Mouse (Mus musculus) forebrain, embryonic 14.5 days (tissue): ENCODE results near the gene Fam178b. TPM values are rescaled to one million over a fixed set of nuclear protein-coding genes. Genes with fewer than 3 reads are reported as not detected.

Source experiments
- ATAC-seq: fragments of 200-750 bp; cut with Nextera tagmentation; 2 replicates; pipeline ENCODE4 v1.8.0; 2017; ENCODE audit warnings: mild to moderate bottlenecking, moderate library complexity
- DNase-seq: peaks from one replicate; pipeline ENCODE4 v3.0.0-alpha.2; 2015; ENCODE audit warnings: low spot score
- H3K27ac ChIP-seq: fragments of 300-500 bp; sonication (generic); 2 replicates; pipeline ENCODE4 v1.5.1; 2014; ENCODE audit warnings: low read depth, mild to moderate bottlenecking, control low read depth, low read length, moderate library complexity
- H3K27me3 ChIP-seq: fragments of 300-500 bp; sonication (generic); replicated peaks from 2 replicates; pipeline ENCODE4 v1.6.1; 2014; ENCODE audit warnings: low read length, control low read depth, mixed read lengths; ENCODE audit not compliant: control insufficient read depth, insufficient read depth
- H3K36me3 ChIP-seq: fragments of 300-500 bp; sonication (generic); 2 replicates; pipeline ENCODE4 v1.6.1; 2014; ENCODE audit warnings: low read length, control low read depth; ENCODE audit not compliant: control insufficient read depth, insufficient read depth
- H3K4me1 ChIP-seq: fragments of 300-500 bp; sonication (generic); 2 replicates; pipeline ENCODE4 v1.6.1; 2014; ENCODE audit warnings: antibody characterized with exemption, low read length, control low read depth; ENCODE audit not compliant: control insufficient read depth, insufficient read depth
- H3K4me2 ChIP-seq: fragments of 300-500 bp; sonication (generic); 2 replicates; pipeline ENCODE4 v1.6.1; 2014; ENCODE audit warnings: mild to moderate bottlenecking, control low read depth, low read length
- H3K4me3 ChIP-seq: fragments of 300-500 bp; sonication (generic); 2 replicates; pipeline ENCODE4 v1.5.1; 2014; ENCODE audit warnings: low read depth, low read length, control low read depth
- H3K9ac ChIP-seq: fragments of 300-500 bp; sonication (generic); 2 replicates; pipeline ENCODE4 v1.6.1; 2014; ENCODE audit warnings: mild to moderate bottlenecking, low read length, control low read depth, moderate library complexity
- H3K9me3 ChIP-seq: fragments of 300-500 bp; sonication (generic); replicated peaks from 2 replicates; pipeline ENCODE4 v1.6.1; 2016; ENCODE audit warnings: low read length, control low read depth, mixed read lengths; ENCODE audit not compliant: control insufficient read depth
- whole genome bisulfite sequencing: fragments of 180-500 bp; shearing (Covaris S2); extraction: QIAGEN DNeasy Blood & Tissue Kit; methylation state at CpG from one replicate; pipeline ENCODE4 v1.1.7; 2014; 5-methylcytosine and 5-hydroxymethylcytosine counted together
- microRNA-seq: library from miRNA; unstranded; fragments of <30 nt; microRNA quantifications from one replicate; pipeline ENCODE4, GENCODE M21; 2016
- polyA plus RNA-seq: library from polyadenylated mRNA; unstranded; fragments of >200 nt; fragmentation: Nextera tagmentation; extraction: Ambion mirVana; gene quantifications from 2 replicates; pipeline ENCODE4 v1.2.1, GENCODE M21; 2014

Gene Fam178b
- polyA plus RNA-seq, 1 experiment from 2014 or later = not detected

DNA sequence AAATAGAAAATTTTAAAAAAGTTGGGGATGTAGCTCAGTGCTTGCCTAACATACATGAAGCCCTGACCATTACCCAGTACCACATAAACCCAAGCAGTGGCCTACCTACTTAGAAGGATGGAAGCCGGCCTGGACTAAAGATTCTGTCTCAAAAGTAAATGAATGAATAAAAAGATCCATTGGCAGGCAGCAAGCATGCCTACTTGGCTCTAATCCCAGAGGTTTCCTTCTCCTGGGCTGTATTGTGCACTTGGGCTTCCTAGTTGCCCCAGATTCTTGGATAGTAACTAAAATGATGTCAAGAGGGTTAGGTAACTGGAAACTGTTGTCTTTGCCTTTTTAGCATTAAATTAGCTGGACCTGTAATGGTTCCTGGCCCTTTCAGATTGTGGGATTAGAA, 169.7 kb downstream of the Fam178b start:
- Histone ChIP-seq H3K27me3 (no peaks in the 10 kb centered on the region), H3K4me3 (peak overlapping the region; percentile 92), H3K9me3 (no peaks in the 10 kb centered on the region), H3K36me3 (peaks cover 9% of the 10 kb centered on the region), H3K9ac (peak overlapping the region; percentile 88), H3K4me2 (peak overlapping the region; percentile 94), H3K27ac (peak overlapping the region; percentile 99; the same call in 1 of the 2 replicates), H3K4me1 (peaks cover 20% of the 10 kb centered on the region)
- WGBS = 0% methylated on average over 1 of the region's 1 CpGs
- DNase-seq (peak; percentile 73), ATAC-seq (no peak)

DNA sequence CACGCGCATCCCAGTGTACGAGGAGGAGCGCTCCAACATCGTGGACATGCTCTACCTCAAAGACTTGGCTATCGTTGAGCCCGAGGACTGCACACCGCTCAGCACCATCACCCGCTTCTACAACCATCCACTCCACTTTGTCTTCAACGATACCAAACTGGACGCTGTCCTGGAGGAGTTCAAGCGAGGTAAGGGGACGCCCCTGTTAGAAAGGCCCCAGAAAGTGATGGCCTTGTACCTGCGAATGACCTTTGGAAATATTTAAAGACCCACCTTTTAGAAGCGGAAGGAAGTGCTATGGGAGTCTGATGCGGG, 170.1 kb downstream of the Fam178b start:
- DNase-seq = no peak
- WGBS = 1% methylated on average over 16 of the region's 16 CpGs
- no peak for ATAC-seq

More for the DNA sequence above, 170.1 kb downstream of the Fam178b start:
- H3K4me1 ChIP-seq = peaks cover 20% of the 10 kb centered on the region
- H3K9ac ChIP-seq = peak overlapping the region; percentile 88
- peak overlapping the region; percentile 94 for H3K4me2 ChIP-seq
- peak overlapping the region; percentile 92 for H3K4me3 ChIP-seq
- H3K9me3 ChIP-seq = no peaks in the 10 kb centered on the region
- H3K27me3 ChIP-seq = no peaks in the 10 kb centered on the region
- peaks cover 7% of the 10 kb centered on the region for H3K36me3 ChIP-seq
- H3K27ac ChIP-seq = peak overlapping the region; percentile 99

Small RNA genes within 50 kb of the gene (microRNA-seq; reads per million reads assigned to microRNA genes)
- gene Gm24133 = not detected

Other genes with a start within 250 kb of the Fam178b start
- 32.6 and 39.3 TPM in 2 replicates for gene Lman2l, start 237.9 kb downstream of the Fam178b start, polyA plus RNA-seq
- 7.8 and 9.0 TPM in 2 replicates for gene Cnnm4, start 211.6 kb downstream of the Fam178b start, polyA plus RNA-seq
- 5.2 and 5.9 TPM in 2 replicates for gene Cnnm3, start 171.3 kb downstream of the Fam178b start, polyA plus RNA-seq
- 3.8 and 5.2 TPM in 2 replicates for gene Ankrd23, start 146.3 kb downstream of the Fam178b start, polyA plus RNA-seq
- 0.22 TPM in 1 of 2 replicates, not detected in the other for gene Gm42417, start 143.8 kb downstream of the Fam178b start, polyA plus RNA-seq
- 15.4 and 15.7 TPM in 2 replicates for gene Ankrd39, start 135.7 kb downstream of the Fam178b start, polyA plus RNA-seq
- gene Sema4c, start 124.8 kb downstream of the Fam178b start, polyA plus RNA-seq = 5.9 and 6.9 TPM in 2 replicates
- 606 and 697 TPM in 2 replicates for gene Cox5b, start 8.3 kb upstream of the Fam178b start, polyA plus RNA-seq
- gene 4933424G06Rik, start 27.0 kb upstream of the Fam178b start, polyA plus RNA-seq = 0.40 TPM in 1 of 2 replicates, not detected in the other
- 73.7 and 86.8 TPM in 2 replicates for gene Actr1b, start 31.2 kb upstream of the Fam178b start, polyA plus RNA-seq
- 0.99 and 1.5 TPM in 2 replicates for gene Zap70, start 78.6 kb upstream of the Fam178b start, polyA plus RNA-seq